Mouse (Mus musculus) hindlimb bud, embryonic 11.5 days (tissue): Measurements from ENCODE around the gene Igfbpl1.
A peak's percentile ranks its signal among the peaks of the same experiment; 100 is the strongest.

Source experiments
- DNase-seq: peaks from one replicate; pipeline ENCODE4 v3.0.0-alpha.2; 2012; ENCODE audit warnings: low read depth, low spot score; ENCODE audit errors: extremely low spot score

The Igfbpl1 gene

GRCm38 (mm10) chr4:45822781-45823575 lies 3.7 kb downstream of the Igfbpl1 start:
- DNase-seq = no peak

- no peak for DNase-seq
These were observed 4.7 kb downstream of the Igfbpl1 start for GRCm38 (mm10) chr4:45821995-45822394.

GRCm38 (mm10) chr4:45820074-45820830 lies 6.5 kb downstream of the Igfbpl1 start:
- DNase-seq = no peak

- no peak for DNase-seq
These were observed 7.4 kb downstream of the Igfbpl1 start for GRCm38 (mm10) chr4:45819208-45819931.

GRCm38 (mm10) chr4:45818814-45819207 lies 7.9 kb downstream of the Igfbpl1 start:
- DNase-seq = no peak

- DNase-seq = no peak
These were observed 11.2 kb downstream of the Igfbpl1 start for GRCm38 (mm10) chr4:45815542-45815941.

- DNase-seq = no peak
These were observed 15.5 kb downstream of the Igfbpl1 start for GRCm38 (mm10) chr4:45811250-45811649.

- DNase-seq = no peak
These were observed 18.7 kb downstream of the Igfbpl1 start for GRCm38 (mm10) chr4:45808034-45808433.

GRCm38 (mm10) chr4:45802900-45803299 lies 23.8 kb downstream of the Igfbpl1 start:
- no peak for DNase-seq

GRCm38 (mm10) chr4:45799956-45800537 lies 26.7 kb downstream of the Igfbpl1 start:
- DNase-seq = no peak

GRCm38 (mm10) chr4:45798964-45799363 lies 27.8 kb downstream of the Igfbpl1 start, which contains the start of gene Aldh1b1:
Aldh1b1 (plus strand) TSS chr4:45799022.
- DNase-seq = no peak

- DNase-seq = no peak
These were observed 30.0 kb downstream of the Igfbpl1 start for GRCm38 (mm10) chr4:45796760-45797159.

- DNase-seq = no peak
These were observed 31.4 kb downstream of the Igfbpl1 start for GRCm38 (mm10) chr4:45795191-45795811.

GRCm38 (mm10) chr4:45790018-45790417 lies 36.7 kb downstream of the Igfbpl1 start:
- no peak for DNase-seq

GRCm38 (mm10) chr4:45789263-45789958 lies 37.3 kb downstream of the Igfbpl1 start:
- DNase-seq = no peak

- DNase-seq = no peak
These were observed 38.2 kb downstream of the Igfbpl1 start for GRCm38 (mm10) chr4:45788446-45789081.

- DNase-seq = no peak
These were observed 40.0 kb downstream of the Igfbpl1 start for GRCm38 (mm10) chr4:45786674-45787073.

GRCm38 (mm10) chr4:45785959-45786358 lies 40.8 kb downstream of the Igfbpl1 start:
- DNase-seq = no peak

- DNase-seq = no peak
These were observed 43.1 kb downstream of the Igfbpl1 start for GRCm38 (mm10) chr4:45783671-45784070.

GRCm38 (mm10) chr4:45771619-45772018 lies 55.1 kb downstream of the Igfbpl1 start:
- DNase-seq = peak; percentile 47
